Mouse (Mus musculus) forebrain, embryonic 14.5 days (tissue): Measurements from ENCODE around the gene Gbf1. TPM values are rescaled to one million over a fixed set of nuclear protein-coding genes. Genes with fewer than 3 reads are reported as not detected.

Experiments used
- ATAC-seq: fragments of 200-750 bp; cut with Nextera tagmentation; 2 replicates; pipeline ENCODE4 v1.8.0; 2017; ENCODE audit warnings: mild to moderate bottlenecking, moderate library complexity
- DNase-seq: peaks from one replicate; pipeline ENCODE4 v3.0.0-alpha.2; 2015; ENCODE audit warnings: low spot score
- H3K27ac ChIP-seq: fragments of 300-500 bp; sonication (generic); 2 replicates; pipeline ENCODE4 v1.5.1; 2014; ENCODE audit warnings: low read depth, mild to moderate bottlenecking, control low read depth, low read length, moderate library complexity
- H3K27me3 ChIP-seq: fragments of 300-500 bp; sonication (generic); replicated peaks from 2 replicates; pipeline ENCODE4 v1.6.1; 2014; ENCODE audit warnings: low read length, control low read depth, mixed read lengths; ENCODE audit not compliant: control insufficient read depth, insufficient read depth
- H3K36me3 ChIP-seq: fragments of 300-500 bp; sonication (generic); 2 replicates; pipeline ENCODE4 v1.6.1; 2014; ENCODE audit warnings: low read length, control low read depth; ENCODE audit not compliant: control insufficient read depth, insufficient read depth
- H3K4me1 ChIP-seq: fragments of 300-500 bp; sonication (generic); 2 replicates; pipeline ENCODE4 v1.6.1; 2014; ENCODE audit warnings: antibody characterized with exemption, low read length, control low read depth; ENCODE audit not compliant: control insufficient read depth, insufficient read depth
- H3K4me2 ChIP-seq: fragments of 300-500 bp; sonication (generic); 2 replicates; pipeline ENCODE4 v1.6.1; 2014; ENCODE audit warnings: mild to moderate bottlenecking, control low read depth, low read length
- H3K4me3 ChIP-seq: fragments of 300-500 bp; sonication (generic); 2 replicates; pipeline ENCODE4 v1.5.1; 2014; ENCODE audit warnings: low read depth, low read length, control low read depth
- H3K9ac ChIP-seq: fragments of 300-500 bp; sonication (generic); 2 replicates; pipeline ENCODE4 v1.6.1; 2014; ENCODE audit warnings: mild to moderate bottlenecking, low read length, control low read depth, moderate library complexity
- H3K9me3 ChIP-seq: fragments of 300-500 bp; sonication (generic); replicated peaks from 2 replicates; pipeline ENCODE4 v1.6.1; 2016; ENCODE audit warnings: low read length, control low read depth, mixed read lengths; ENCODE audit not compliant: control insufficient read depth
- WGBS: fragments of 180-500 bp; shearing (Covaris S2); extraction: QIAGEN DNeasy Blood & Tissue Kit; methylation state at CpG from one replicate; pipeline ENCODE4 v1.1.7; 2014; 5-methylcytosine and 5-hydroxymethylcytosine counted together
- polyA plus RNA-seq: library from polyadenylated mRNA; unstranded; fragments of >200 nt; fragmentation: Nextera tagmentation; extraction: Ambion mirVana; gene quantifications from 2 replicates; pipeline ENCODE4 v1.2.1, GENCODE M21; 2014

The Gbf1 gene
- polyA plus RNA-seq, 1 experiment from 2014 or later = 36.3 TPM

- DNase-seq (peak; percentile 7), ATAC-seq (no peak)
- Histone ChIP-seq H3K27ac (no peak overlapping the region), H3K4me1 (no peaks in the 10 kb centered on the region), H3K27me3 (no peaks in the 10 kb centered on the region), H3K36me3 (no peaks in the 10 kb centered on the region), H3K9ac (no peak overlapping the region), H3K9me3 (no peaks in the 10 kb centered on the region), H3K4me2 (no peak overlapping the region), H3K4me3 (no peak overlapping the region)
- 80% methylated on average over 4 of the region's 4 CpGs for WGBS
Measured at GRCm38 (mm10) chr19:46223118-46223517, 70.8 kb downstream of the Gbf1 start.

GRCm38 (mm10) chr19:46224882-46225281 lies 72.6 kb downstream of the Gbf1 start:
- ATAC-seq = no peak
- H3K4me2 ChIP-seq = no peak overlapping the region
- peak; percentile 27 for DNase-seq
- H3K4me1 ChIP-seq = no peaks in the 10 kb centered on the region
- no peak overlapping the region for H3K27ac ChIP-seq
- H3K36me3 ChIP-seq = no peaks in the 10 kb centered on the region
- H3K4me3 ChIP-seq = no peak overlapping the region
- no peak overlapping the region for H3K9ac ChIP-seq
- no peaks in the 10 kb centered on the region for H3K9me3 ChIP-seq
- H3K27me3 ChIP-seq = no peaks in the 10 kb centered on the region
- 87% methylated on average over 2 of the region's 2 CpGs for WGBS

GRCm38 (mm10) chr19:46225506-46225905 lies 73.2 kb downstream of the Gbf1 start:
- peak; percentile 20 for DNase-seq
- 56% methylated on average over 4 of the region's 4 CpGs for WGBS
- Histone ChIP-seq H3K27ac (no peak overlapping the region), H3K27me3 (no peaks in the 10 kb centered on the region), H3K36me3 (no peaks in the 10 kb centered on the region), H3K4me2 (no peak overlapping the region), H3K4me1 (no peaks in the 10 kb centered on the region), H3K9ac (no peak overlapping the region), H3K4me3 (no peak overlapping the region), H3K9me3 (no peaks in the 10 kb centered on the region)
- no peak for ATAC-seq

GRCm38 (mm10) chr19:46226295-46226694 lies 74.0 kb downstream of the Gbf1 start:
- H3K4me3 ChIP-seq = no peak overlapping the region
- no peaks in the 10 kb centered on the region for H3K27me3 ChIP-seq
- ATAC-seq (no peak), DNase-seq (no peak)
- H3K9me3 ChIP-seq = no peaks in the 10 kb centered on the region
- H3K4me1 ChIP-seq = no peaks in the 10 kb centered on the region
- H3K9ac ChIP-seq = no peak overlapping the region
- no peaks in the 10 kb centered on the region for H3K36me3 ChIP-seq
- H3K27ac ChIP-seq = no peak overlapping the region
- 88% methylated on average over 3 of the region's 3 CpGs for WGBS
- no peak overlapping the region for H3K4me2 ChIP-seq

GRCm38 (mm10) chr19:46227300-46227699 lies 75.0 kb downstream of the Gbf1 start:
- Histone ChIP-seq H3K9me3 (no peaks in the 10 kb centered on the region), H3K9ac (no peak overlapping the region), H3K27ac (no peak overlapping the region), H3K27me3 (no peaks in the 10 kb centered on the region), H3K4me2 (no peak overlapping the region), H3K36me3 (no peaks in the 10 kb centered on the region), H3K4me1 (no peaks in the 10 kb centered on the region), H3K4me3 (no peak overlapping the region)
- DNase-seq (no peak), ATAC-seq (no peak)
- 95% methylated on average over 3 of the region's 3 CpGs for WGBS

GRCm38 (mm10) chr19:46234450-46234849 lies 82.1 kb downstream of the Gbf1 start:
- H3K27ac ChIP-seq = no peak overlapping the region
- no peak for DNase-seq

GRCm38 (mm10) chr19:46236658-46237057 lies 84.3 kb downstream of the Gbf1 start:
- 23% methylated on average over 5 of the region's 5 CpGs for WGBS

More at GRCm38 (mm10) chr19:46234450-46234849, 82.1 kb downstream of the Gbf1 start:
- no peak overlapping the region for H3K4me3 ChIP-seq
- H3K9ac ChIP-seq = no peak overlapping the region
- no peak for ATAC-seq
- H3K36me3 ChIP-seq = no peaks in the 10 kb centered on the region
- H3K4me2 ChIP-seq = no peak overlapping the region
- H3K9me3 ChIP-seq = no peaks in the 10 kb centered on the region
- no peaks in the 10 kb centered on the region for H3K4me1 ChIP-seq
- WGBS = 79% methylated on average over 2 of the region's 2 CpGs
- H3K27me3 ChIP-seq = no peaks in the 10 kb centered on the region

GRCm38 (mm10) chr19:46240246-46240645 lies 87.9 kb downstream of the Gbf1 start:
- H3K27me3 ChIP-seq = no peaks in the 10 kb centered on the region
- H3K4me3 ChIP-seq = no peak overlapping the region
- DNase-seq (no peak), ATAC-seq (no peak)
- H3K4me2 ChIP-seq = no peak overlapping the region
- no peaks in the 10 kb centered on the region for H3K36me3 ChIP-seq
- H3K27ac ChIP-seq = no peak overlapping the region
- H3K9ac ChIP-seq = no peak overlapping the region
- H3K9me3 ChIP-seq = no peaks in the 10 kb centered on the region
- 72% methylated on average over 2 of the region's 2 CpGs for WGBS
- no peaks in the 10 kb centered on the region for H3K4me1 ChIP-seq

More at GRCm38 (mm10) chr19:46236658-46237057, 84.3 kb downstream of the Gbf1 start:
- Histone ChIP-seq H3K4me3 (no peak overlapping the region), H3K4me1 (no peaks in the 10 kb centered on the region), H3K4me2 (no peak overlapping the region), H3K27me3 (no peaks in the 10 kb centered on the region), H3K27ac (no peak overlapping the region), H3K9ac (no peak overlapping the region), H3K36me3 (no peaks in the 10 kb centered on the region), H3K9me3 (no peaks in the 10 kb centered on the region)
- no peak for DNase-seq
- ATAC-seq = no peak

GRCm38 (mm10) chr19:46242416-46242815 lies 90.1 kb downstream of the Gbf1 start:
- Histone ChIP-seq H3K4me1 (no peaks in the 10 kb centered on the region), H3K9ac (no peak overlapping the region), H3K36me3 (peaks cover 11% of the 10 kb centered on the region), H3K9me3 (no peaks in the 10 kb centered on the region), H3K4me3 (no peak overlapping the region), H3K27ac (no peak overlapping the region), H3K4me2 (no peak overlapping the region), H3K27me3 (no peaks in the 10 kb centered on the region)
- DNase-seq (no peak), ATAC-seq (no peak)
- WGBS = 86% methylated on average over 5 of the region's 5 CpGs
